In the genomic region with DNA sequence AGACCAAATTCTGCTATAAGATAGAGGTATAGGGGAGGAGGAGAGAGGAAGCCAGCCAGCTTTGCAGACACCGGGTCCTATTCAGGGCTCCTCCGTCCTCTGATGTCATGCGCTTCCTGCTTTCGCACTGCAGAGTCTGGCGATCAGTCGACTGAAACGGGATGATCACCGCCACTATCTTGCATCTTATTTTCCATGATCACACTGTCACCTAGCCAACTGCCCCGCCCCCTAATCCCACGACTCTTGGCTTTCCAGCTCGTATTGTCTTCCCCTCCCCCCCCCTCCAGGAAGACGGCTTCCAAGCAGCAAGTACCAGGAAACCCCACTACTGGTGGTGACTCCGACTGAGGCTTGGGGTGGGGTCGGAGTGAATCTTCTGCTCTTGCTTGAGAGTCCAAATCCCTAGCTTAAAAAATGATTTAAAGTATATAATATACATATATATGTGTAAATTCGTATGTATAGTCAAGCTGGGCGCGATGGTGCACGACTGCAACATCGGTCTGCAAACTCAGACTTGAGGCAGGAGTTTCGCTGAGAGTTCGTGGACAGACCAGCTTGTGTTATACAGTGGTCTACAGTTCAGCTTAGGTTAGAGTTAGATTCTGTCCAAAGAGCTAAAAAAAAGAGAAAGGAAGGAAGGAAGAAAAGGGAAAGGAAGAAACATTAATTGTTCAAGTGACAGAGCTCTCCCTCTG, we compare ENCODE assay signal across 8 mouse cellular contexts.
DNase-seq lines count a peak whose midpoint lies in the region; ATAC-seq and TF ChIP-seq lines count a peak whose summit lies in the region.

No protein-coding gene starts in this region.

- H3K79me2 ChIP-seq in CH12.LX (replicated peaks; ENCODE audit: control insufficient read depth, extremely low read depth, insufficient read depth, poor library complexity, severe bottlenecking), result no peaks in the 10 kb centered on the region

- peaks cover 4 to 10% of the 10 kb centered on the region in 2 experiments; a peak in 3 of 4 replicates for H3K4me1 ChIP-seq in CH12.LX (ENCODE audit: control insufficient read depth in 1 of 2, insufficient read depth in 2 of 2)
- H3K4me1 ChIP-seq in forebrain, embryonic 11.5 days (replicated peaks; ENCODE audit: control insufficient read depth, insufficient read depth, low read length), result 0 out of 2 replicates have a peak, but pooled peaks cover 2% of the 10 kb centered on the region
- peaks cover 15% of the 10 kb centered on the region for H3K4me1 ChIP-seq in heart, embryonic 16.5 days (ENCODE audit: control insufficient read depth, insufficient read depth, low read length)
- 0 out of 2 replicates have a peak, but pooled peaks cover 2% of the 10 kb centered on the region for H3K4me1 ChIP-seq in lung, adult 2 months (ENCODE audit: control insufficient read depth, insufficient read depth, low read length)
- H3K4me1 ChIP-seq in neural tube, embryonic 14.5 days (ENCODE audit: control insufficient read depth, insufficient read depth, low read length), result no peaks in the 10 kb centered on the region
- H3K4me1 ChIP-seq in thymus, adult 2 months (replicated peaks; ENCODE audit: control insufficient read depth, insufficient read depth, low read length), result peaks cover 8% of the 10 kb centered on the region

- ATAC-seq in forebrain, embryonic 11.5 days (replicated peaks; ENCODE audit: low FRiP score), result peak; percentile 28
- peak; percentile 35 for ATAC-seq in heart, embryonic 16.5 days (replicated peaks; ENCODE audit: extremely low read depth, insufficient read depth, low FRiP score)
- peak; percentile 45 for ATAC-seq in neural tube, embryonic 14.5 days (ENCODE audit: low read depth)

- TF ChIP-seq CTCF in CH12.LX (conservative IDR thresholded peaks at IDR 0.05 in 1 of 2, IDR thresholded peaks at IDR 0.05 in 1 of 2; ENCODE audit: low read depth in 2 of 2, low read length in 2 of 2), result no peak
- TF ChIP-seq CTCF in brain, embryonic 14.5 days (IDR thresholded peaks at IDR 0.05; ENCODE audit: borderline replicate concordance, extremely low read depth, insufficient read depth, insufficient read length), result no peak
- TF ChIP-seq CTCF in lung, adult 2 months (IDR thresholded peaks at IDR 0.05; ENCODE audit: insufficient read depth, low read length), result no peak
- no peak for TF ChIP-seq CTCF in thymus, adult 2 months (IDR thresholded peaks at IDR 0.05; ENCODE audit: borderline replicate concordance, control insufficient read depth, extremely low read depth, insufficient read depth, low read length, poor library complexity)

- peaks cover 3% of the 10 kb centered on the region for H3K9me3 ChIP-seq in CH12.LX (replicated peaks; ENCODE audit: low read length)
- no peaks in the 10 kb centered on the region for H3K9me3 ChIP-seq in forebrain, embryonic 11.5 days (ENCODE audit: control insufficient read depth, low read length)
- H3K9me3 ChIP-seq in heart, embryonic 16.5 days (replicated peaks; ENCODE audit: control insufficient read depth, low read length), result no peaks in the 10 kb centered on the region
- no peaks in the 10 kb centered on the region for H3K9me3 ChIP-seq in neural tube, embryonic 14.5 days (ENCODE audit: control insufficient read depth, low read length)

- H3K9ac ChIP-seq in CH12.LX (ENCODE audit: insufficient read depth, low read depth), result peak overlapping the region; percentile 63
- H3K9ac ChIP-seq in forebrain, embryonic 11.5 days (ENCODE audit: low read length), result peak overlapping the region; percentile 50
- peak overlapping the region; percentile 76 for H3K9ac ChIP-seq in heart, embryonic 16.5 days (ENCODE audit: low read length)
- H3K9ac ChIP-seq in neural tube, embryonic 14.5 days (replicated peaks; ENCODE audit: low read depth, low read length), result peak overlapping the region; percentile 47

- DNase-seq in CH12.LX (ENCODE audit: extremely low read depth), result peak; percentile 82
- peak; percentile 79 for DNase-seq in brain, embryonic 14.5 days (ENCODE audit: low read depth)
- peak; percentile 74 for DNase-seq in forebrain, embryonic 11.5 days (ENCODE audit: low spot score)
- peak; percentile 87 for DNase-seq in kidney, postnatal 14 days
- peak; percentile 75 for DNase-seq in lung, adult 2 months
- DNase-seq in thymus, adult 2 months, result peak; percentile 71

- peaks cover 4% of the 10 kb centered on the region for H3K27me3 ChIP-seq in CH12.LX (replicated peaks)
- H3K27me3 ChIP-seq in forebrain, embryonic 11.5 days (ENCODE audit: control insufficient read depth, insufficient read depth, low read length), result peaks cover 6% of the 10 kb centered on the region; the same call in 1 of the 2 replicates
- peaks cover 5% of the 10 kb centered on the region; the same call in 1 of the 2 replicates for H3K27me3 ChIP-seq in heart, embryonic 16.5 days (ENCODE audit: control insufficient read depth, insufficient read depth, low read length)
- no peaks in the 10 kb centered on the region for H3K27me3 ChIP-seq in neural tube, embryonic 14.5 days (ENCODE audit: control insufficient read depth, insufficient read depth, low read length)
- no peaks in the 10 kb centered on the region for H3K27me3 ChIP-seq in thymus, adult 2 months (ENCODE audit: control insufficient read depth, insufficient read depth, low read length)

- TF ChIP-seq RAD21 in CH12.LX (IDR thresholded peaks at IDR 0.05; ENCODE audit: low read depth, low read length), result no peak

- H3K4me2 ChIP-seq in CH12.LX (ENCODE audit: insufficient read depth, low read depth, poor library complexity, severe bottlenecking), result peak overlapping the region; percentile 89
- peak overlapping the region; percentile 77 for H3K4me2 ChIP-seq in forebrain, embryonic 11.5 days (ENCODE audit: low read depth, low read length, severe bottlenecking)
- H3K4me2 ChIP-seq in heart, embryonic 16.5 days (ENCODE audit: low read depth, low read length), result peak overlapping the region; percentile 96
- peak overlapping the region; percentile 70 for H3K4me2 ChIP-seq in neural tube, embryonic 14.5 days (ENCODE audit: low read depth, low read length)

- in situ Hi-C loops in CH12.LX (cut with MboI; ENCODE audit: low pct_ligation_motif_present, low pct_unique_long_range_greater_than_20kb, low sequenced_read_pairs), result loop anchor here (5.0 kb wide), 4 partner anchors 48 to 153 kb away; no protein-coding TSS in a partner anchor

- no peak for TF ChIP-seq POLR2A in CH12.LX (IDR thresholded peaks at IDR 0.05; ENCODE audit: low read depth, low read length)
- TF ChIP-seq POLR2A in brain, embryonic 14.5 days (IDR thresholded peaks at IDR 0.05; ENCODE audit: borderline replicate concordance, extremely low read depth, insufficient read depth, insufficient read length, poor library complexity, severe bottlenecking), result no peak
- peak; percentile 51; the same call in 1 of the 2 replicates for TF ChIP-seq POLR2A in lung, adult 2 months (IDR thresholded peaks at IDR 0.05; ENCODE audit: borderline replicate concordance, extremely low read depth, low read depth, low read length)
- TF ChIP-seq POLR2A in thymus, adult 2 months (IDR thresholded peaks at IDR 0.05; ENCODE audit: control insufficient read depth, extremely low read depth, insufficient read depth, low read length, poor library complexity), result no peak

- no peak overlapping the region for H3K27ac ChIP-seq in CH12.LX (ENCODE audit: insufficient read depth, low read depth)
- no peak overlapping the region for H3K27ac ChIP-seq in forebrain, embryonic 11.5 days (ENCODE audit: low read depth, low read length)
- peak overlapping the region; percentile 92 for H3K27ac ChIP-seq in heart, embryonic 16.5 days (ENCODE audit: low read length)
- peak overlapping the region; percentile 79 for H3K27ac ChIP-seq in neural tube, embryonic 14.5 days (ENCODE audit: low read depth, low read length)
- peak overlapping the region; percentile 74 for H3K27ac ChIP-seq in thymus, adult 2 months (ENCODE audit: control insufficient read depth, insufficient read depth, low read length)

- no peaks in the 10 kb centered on the region for H3K36me3 ChIP-seq in CH12.LX (replicated peaks in 1 of 2; ENCODE audit: control insufficient read depth in 1 of 2, insufficient read depth in 1 of 2, low read length in 1 of 2)
- H3K36me3 ChIP-seq in forebrain, embryonic 11.5 days (ENCODE audit: control insufficient read depth, insufficient read depth, low read length), result no peaks in the 10 kb centered on the region
- H3K36me3 ChIP-seq in heart, embryonic 16.5 days (ENCODE audit: control insufficient read depth, insufficient read depth), result no peaks in the 10 kb centered on the region
- no peaks in the 10 kb centered on the region for H3K36me3 ChIP-seq in neural tube, embryonic 14.5 days (ENCODE audit: control insufficient read depth, insufficient read depth, low read length)
- no peaks in the 10 kb centered on the region for H3K36me3 ChIP-seq in thymus, adult 2 months (ENCODE audit: control insufficient read depth, insufficient read depth, low read length)

- under 1% methylated on average over 21 of the region's 21 CpGs for WGBS in forebrain, embryonic 11.5 days
- under 1% methylated on average over 21 of the region's 21 CpGs for WGBS in heart, embryonic 16.5 days
- WGBS in lung, adult 2 months, result 1% methylated on average over 21 of the region's 21 CpGs
- WGBS in neural tube, embryonic 14.5 days, result under 1% methylated on average over 21 of the region's 21 CpGs
- WGBS in thymus, adult 2 months, result 0% methylated on average over 21 of the region's 21 CpGs

- dilution Hi-C loops in CH12.LX (cut with MboI; ENCODE audit: extremely low pct_ligation_motif_present, extremely low pct_unique_long_range_greater_than_20kb, low sequenced_read_pairs), result no loop called here

- TF ChIP-seq EP300 in CH12.LX (IDR thresholded peaks at IDR 0.05; ENCODE audit: low read length), result 0 out of 2 replicates have a peak, but pooled peaks have one; percentile 20

- peak overlapping the region; percentile 40 to 58 (median 57) for H3K4me3 ChIP-seq in CH12.LX (replicated peaks in 1 of 3; ENCODE audit: low read depth in 2 of 3, low read length in 2 of 3, poor library complexity in 1 of 3)
- peak overlapping the region; percentile 42 for H3K4me3 ChIP-seq in forebrain, embryonic 11.5 days (ENCODE audit: low read depth, low read length)
- peak overlapping the region; percentile 63 for H3K4me3 ChIP-seq in heart, embryonic 16.5 days (ENCODE audit: low read length)
- H3K4me3 ChIP-seq in lung, adult 2 months (replicated peaks; ENCODE audit: extremely low read depth, low read depth, low read length), result peak overlapping the region; percentile 69
- H3K4me3 ChIP-seq in neural tube, embryonic 14.5 days (ENCODE audit: low read depth, low read length), result peak overlapping the region; percentile 38
- peak overlapping the region; percentile 52 for H3K4me3 ChIP-seq in thymus, adult 2 months (ENCODE audit: control insufficient read depth, insufficient read depth, low read length)

TF ChIP-seq in CH12.LX, 34 proteins besides CTCF, POLR2A, EP300 and RAD21 (continues in another document):
- TF ChIP-seq MYC (IDR thresholded peaks at IDR 0.05; ENCODE audit: low read depth, low read length) (no peak), MXI1 (IDR thresholded peaks at IDR 0.05; ENCODE audit: low read depth, low read length) (no peak), JUND (conservative IDR thresholded peaks at IDR 0.05; ENCODE audit: low read depth, low read length) (no peak), ELF1 (IDR thresholded peaks at IDR 0.05; ENCODE audit: low read depth, low read length) (peak; percentile 60), CHD2 (IDR thresholded peaks at IDR 0.05; ENCODE audit: low read length) (no peak), JUN (IDR thresholded peaks at IDR 0.05; ENCODE audit: insufficient read depth, low read depth, low read length) (no peak)

Comparison
In these comparisons a context has a peak if more than half of its experiments do, and no peak if none do; other contexts are left out.
1. H3K27ac ChIP-seq: peak in heart, embryonic 16.5 days (single experiment), neural tube, embryonic 14.5 days (single experiment) and thymus, adult 2 months (single experiment); none in CH12.LX (single experiment) and forebrain, embryonic 11.5 days (single experiment).
2. Peak in every context shown above with its lines, with median percentiles within 50 percentile points of each other: DNase-seq, H3K4me2 ChIP-seq, H3K4me3 ChIP-seq, H3K9ac ChIP-seq and ATAC-seq.